Mouse (Mus musculus) spleen, postnatal 36 days (tissue): ENCODE data around the gene Ifnar1.
"Not testable (repeated sequence)": the region's sequence is repeated elsewhere in the genome, so short reads cannot be mapped to it uniquely, and the experiment has no call there.

Experiments
- DNase-seq, 2 experiments: peaks; one replicate each; pipeline ENCODE4 v3.0.0; 2022; ENCODE audit warnings: low spot score in 2 of 2, mixed read lengths in 1 of 2

Ifnar1 gene

GRCm38 (mm10) chr16:91484808-91485700 is at the start of gene Ifnar1:
TSS of gene Ifnar1 (plus strand) at chr16:91485238.
- DNase-seq = peak; percentile 100

GRCm38 (mm10) chr16:91438081-91438480 is 47.0 kb upstream of the Ifnar1 start:
- no peak for DNase-seq

GRCm38 (mm10) chr16:91438599-91438998 is 46.4 kb upstream of the Ifnar1 start:
- DNase-seq = not testable (repeated sequence)

- peak; percentile 62 to 79 for DNase-seq
Measured at GRCm38 (mm10) chr16:91441366-91441765, 43.7 kb upstream of the Ifnar1 start.

- peak; percentile 68 to 81 for DNase-seq
Measured at GRCm38 (mm10) chr16:91441811-91442240, 43.2 kb upstream of the Ifnar1 start.

- peak in 1 of 2 experiments; percentile 38 for DNase-seq
Measured at GRCm38 (mm10) chr16:91442446-91442845, 42.6 kb upstream of the Ifnar1 start.

- no peak for DNase-seq
Measured at GRCm38 (mm10) chr16:91443211-91443611, 41.8 kb upstream of the Ifnar1 start.

- DNase-seq = no peak
Measured at GRCm38 (mm10) chr16:91444847-91445246, 40.2 kb upstream of the Ifnar1 start.

GRCm38 (mm10) chr16:91445566-91445965 is 39.5 kb upstream of the Ifnar1 start:
- DNase-seq = peak; percentile 78

GRCm38 (mm10) chr16:91446778-91447511 is 38.1 kb upstream of the Ifnar1 start:
- peak; percentile 68 to 79 for DNase-seq

GRCm38 (mm10) chr16:91447512-91447900 is 37.5 kb upstream of the Ifnar1 start:
- no peak for DNase-seq

- DNase-seq = peak in 1 of 2 experiments; percentile 35
Measured at GRCm38 (mm10) chr16:91448088-91448487, 37.0 kb upstream of the Ifnar1 start.

- DNase-seq = no peak
Measured at GRCm38 (mm10) chr16:91448895-91449294, 36.1 kb upstream of the Ifnar1 start.

- DNase-seq = no peak
Measured at GRCm38 (mm10) chr16:91450137-91451064, 34.6 kb upstream of the Ifnar1 start.

- DNase-seq = peak; percentile 76 to 78
Measured at GRCm38 (mm10) chr16:91451949-91452348, 33.1 kb upstream of the Ifnar1 start.

GRCm38 (mm10) chr16:91452363-91452896 is 32.6 kb upstream of the Ifnar1 start:
- DNase-seq = peak; percentile 62 to 68

- peak; percentile 53 to 63 for DNase-seq
Measured at GRCm38 (mm10) chr16:91455868-91456267, 29.2 kb upstream of the Ifnar1 start.

- DNase-seq = peak; percentile 58 to 62
Measured at GRCm38 (mm10) chr16:91458301-91458746, 26.7 kb upstream of the Ifnar1 start.

- DNase-seq = no peak
Measured at GRCm38 (mm10) chr16:91458976-91459375, 26.1 kb upstream of the Ifnar1 start.

GRCm38 (mm10) chr16:91459396-91459795 is 25.6 kb upstream of the Ifnar1 start:
- DNase-seq = peak in 1 of 2 experiments; percentile 34

- peak; percentile 56 to 67 for DNase-seq
Measured at GRCm38 (mm10) chr16:91459841-91460370, 25.1 kb upstream of the Ifnar1 start.
